In the genomic region with DNA sequence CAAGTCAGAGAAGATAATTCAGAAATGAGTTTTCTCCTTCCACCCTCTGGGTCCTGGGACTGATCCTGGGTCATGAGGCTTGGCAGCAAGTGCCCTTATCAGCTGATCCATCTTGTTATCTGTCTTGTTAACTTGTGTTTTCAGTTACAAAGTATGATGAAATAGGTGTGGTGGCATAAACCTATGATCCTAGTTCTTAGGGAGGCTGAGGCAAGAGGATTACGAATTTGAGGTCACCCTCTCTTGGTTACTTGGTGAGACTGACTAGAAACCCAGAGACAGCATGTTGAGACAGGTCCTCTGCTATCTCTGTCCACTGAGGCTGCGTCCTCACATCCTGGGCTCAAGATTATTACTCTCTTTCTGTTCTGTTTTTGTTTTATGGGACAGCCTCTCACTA, we compare ENCODE assay signal across 21 mouse cellular contexts.
"Had no signal": no experiment of that assay in that cellular context is flagged by ENCODE, and none has a peak within 500 bp of the region (broad histone marks: within the 10 kb centered on the region; RNA-seq: fewer than 3 reads in every experiment).

No protein-coding gene starts in this region.

- H3K9me3 ChIP-seq: limb, embryonic 10.5 days; limb, embryonic 13.5 days; liver, embryonic 13.5 days; midbrain, embryonic 12.5 days; neural tube, embryonic 13.5 days; stomach, embryonic 15.5 days had no signal

- DNase-seq: kidney, adult 18-20 months; kidney, adult 9 months; kidney, postnatal 14 days; layer of hippocampus, adult 9-11 months; liver; liver, embryonic 13.5 days; lung, embryonic 14.5 days; retina, postnatal 1 day; right cerebral cortex, postnatal 25 days; spleen, adult 18-20 months; thymus, postnatal 36 days had no signal

- H3K4me1 ChIP-seq: midbrain, embryonic 12.5 days; neural tube, embryonic 13.5 days; stomach, embryonic 15.5 days had no signal

- H3K9ac ChIP-seq: limb, embryonic 13.5 days; liver, embryonic 13.5 days; lung, embryonic 14.5 days; midbrain, embryonic 12.5 days; neural tube, embryonic 13.5 days; stomach, embryonic 15.5 days had no signal

- H3K27ac ChIP-seq: layer of hippocampus, adult 2 months; limb, embryonic 10.5 days; limb, embryonic 13.5 days; liver, embryonic 13.5 days; macrophage; midbrain, embryonic 12.5 days; neural tube, embryonic 13.5 days; stomach, embryonic 15.5 days had no signal

- H3K4me3 ChIP-seq: layer of hippocampus, adult 2 months; limb, embryonic 10.5 days; limb, embryonic 13.5 days; liver, embryonic 13.5 days; midbrain, embryonic 12.5 days; myocyte; neural tube, embryonic 13.5 days; stomach, embryonic 15.5 days had no signal

- H3K4me2 ChIP-seq: limb, embryonic 13.5 days; liver, embryonic 13.5 days; lung, embryonic 14.5 days; midbrain, embryonic 12.5 days; neural tube, embryonic 13.5 days; stomach, embryonic 15.5 days had no signal

- H3K27me3 ChIP-seq: limb, embryonic 13.5 days; liver, embryonic 13.5 days; midbrain, embryonic 12.5 days; neural tube, embryonic 13.5 days; stomach, embryonic 15.5 days had no signal

- ATAC-seq: lung, postnatal 0 days; midbrain, embryonic 16.5 days had no signal
